Mouse (Mus musculus): ENCODE measurements around the gene Zfp13. TPM values are rescaled to one million over a fixed set of nuclear protein-coding genes. Genes with fewer than 3 reads are reported as not detected.
A peak's percentile ranks its signal among the peaks of the same experiment; 100 is the strongest.

The Zfp13 gene
- polyA plus RNA-seq (2015; fragmentation: Nextera tagmentation; extraction: Ambion mirVana): 26.2 and 28.5 TPM in 2 replicates

DNA sequence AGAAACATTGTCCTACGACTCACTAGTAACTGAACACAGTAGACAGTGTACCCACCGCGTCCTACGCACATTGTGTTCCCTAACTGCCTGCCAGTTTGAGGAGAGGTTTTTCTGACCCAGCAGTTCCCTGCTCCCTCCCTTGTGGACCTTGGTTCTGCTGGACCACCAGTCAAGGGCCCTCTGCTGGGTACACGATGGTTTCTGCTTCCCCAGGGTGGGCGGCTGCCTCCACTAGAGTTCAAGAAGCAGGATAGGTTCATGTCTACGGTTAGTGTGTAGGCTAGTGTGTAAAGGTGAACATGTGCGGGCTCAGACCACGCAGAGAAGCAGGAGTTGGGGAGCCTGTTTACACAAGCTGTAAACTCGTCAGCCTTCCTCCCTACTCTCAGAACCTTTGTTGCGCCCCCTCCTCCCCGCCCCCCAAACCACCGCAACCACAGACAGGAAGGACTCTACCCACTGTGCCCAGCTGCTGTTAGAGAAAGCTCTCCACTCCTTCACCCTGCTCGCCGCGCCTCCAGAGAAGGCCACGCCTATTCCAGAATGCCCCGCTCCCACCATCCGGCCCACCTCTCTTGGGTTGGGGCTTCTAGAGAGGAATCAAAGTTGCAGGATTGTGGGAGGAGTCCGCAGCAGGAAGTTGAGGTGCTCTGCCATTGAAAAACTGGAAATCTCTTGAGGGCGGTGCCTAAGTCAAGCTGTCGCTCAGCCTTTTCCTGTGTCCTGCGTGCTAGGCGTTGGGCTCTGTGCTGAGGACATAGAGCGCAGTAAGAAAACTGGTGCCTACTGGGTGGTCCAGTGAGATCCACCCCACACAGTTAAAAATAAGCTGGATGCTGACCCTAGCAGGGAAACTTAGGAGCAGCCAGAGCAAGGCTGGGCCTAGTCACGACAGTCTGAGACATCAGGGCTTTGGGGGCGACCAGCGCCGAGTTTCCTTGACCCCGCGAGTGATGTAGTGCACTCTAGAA lies at the start of gene Zfp13:
Gene Zfp13, minus strand, starts transcription at position 906 of the 971 bp plus-strand sequence.
- H3K4me2 ChIP-seq (ENCODE audit: low read length): peak within 1 kb of the TSS; percentile 77
- H3K27me3 ChIP-seq (replicated peaks; ENCODE audit: control insufficient read depth, insufficient read depth, low read length): no peaks in the 10 kb centered on the region
- H3K9me3 ChIP-seq (ENCODE audit: control insufficient read depth, low read length): no peaks in the 10 kb centered on the region
- 7% methylated on average over 31 of the region's 31 CpGs for WGBS
- no peaks in the 10 kb centered on the region for H3K36me3 ChIP-seq (ENCODE audit: control insufficient read depth, insufficient read depth)
- H3K9ac ChIP-seq (replicated peaks; ENCODE audit: low read depth, low read length): peak within 1 kb of the TSS; percentile 55
- H3K4me1 ChIP-seq (replicated peaks; ENCODE audit: control insufficient read depth, insufficient read depth, low read length): peaks cover 10% of the 10 kb centered on the region
- peak within 1 kb of the TSS; percentile 35; the same call in 1 of the 2 replicates for H3K27ac ChIP-seq (ENCODE audit: low read length)
- ATAC-seq: peak; percentile 95
- H3K4me3 ChIP-seq (replicated peaks; ENCODE audit: low read length): peak within 1 kb of the TSS; percentile 53

- ATAC-seq: no peak
- no peak overlapping the region for H3K27ac ChIP-seq (ENCODE audit: low read length)
- H3K4me2 ChIP-seq (ENCODE audit: low read length): no peak overlapping the region
- peaks cover 31% of the 10 kb centered on the region for H3K27me3 ChIP-seq (replicated peaks; ENCODE audit: control insufficient read depth, insufficient read depth, low read length)
- no peak overlapping the region for H3K9ac ChIP-seq (replicated peaks; ENCODE audit: low read depth, low read length)
- H3K36me3 ChIP-seq (ENCODE audit: control insufficient read depth, insufficient read depth): no peaks in the 10 kb centered on the region
- no peaks in the 10 kb centered on the region for H3K9me3 ChIP-seq (ENCODE audit: control insufficient read depth, low read length)
- H3K4me3 ChIP-seq (replicated peaks; ENCODE audit: low read length): no peak overlapping the region
- peaks cover 8% of the 10 kb centered on the region for H3K4me1 ChIP-seq (replicated peaks; ENCODE audit: control insufficient read depth, insufficient read depth, low read length)
- WGBS: 31% methylated on average over 10 of the region's 10 CpGs
These were observed 46.6 kb upstream of the Zfp13 start for GRCm38 (mm10) chr17:23645894-23646293.

GRCm38 (mm10) chr17:23644613-23645495 lies 45.6 kb upstream of the Zfp13 start, which contains the start of gene Mmp25:
TSS of gene Mmp25 (minus strand) at chr17:23645277.
- Histone ChIP-seq H3K27me3 (replicated peaks; ENCODE audit: control insufficient read depth, insufficient read depth, low read length) (peaks cover 31% of the 10 kb centered on the region), H3K36me3 (ENCODE audit: control insufficient read depth, insufficient read depth) (no peaks in the 10 kb centered on the region), H3K4me3 (replicated peaks; ENCODE audit: low read length) (peak within 1 kb of the TSS; percentile 41), H3K4me1 (replicated peaks; ENCODE audit: control insufficient read depth, insufficient read depth, low read length) (peaks cover 8% of the 10 kb centered on the region), H3K4me2 (ENCODE audit: low read length) (peak within 1 kb of the TSS; percentile 60), H3K27ac (ENCODE audit: low read length) (no peak within 1 kb of the TSS), H3K9me3 (ENCODE audit: control insufficient read depth, low read length) (no peaks in the 10 kb centered on the region), H3K9ac (replicated peaks; ENCODE audit: low read depth, low read length) (peak within 1 kb of the TSS; percentile 36; the same call in 1 of the 2 replicates)
- ATAC-seq: no peak
- WGBS: under 1% methylated on average over 58 of the region's 58 CpGs

DNA sequence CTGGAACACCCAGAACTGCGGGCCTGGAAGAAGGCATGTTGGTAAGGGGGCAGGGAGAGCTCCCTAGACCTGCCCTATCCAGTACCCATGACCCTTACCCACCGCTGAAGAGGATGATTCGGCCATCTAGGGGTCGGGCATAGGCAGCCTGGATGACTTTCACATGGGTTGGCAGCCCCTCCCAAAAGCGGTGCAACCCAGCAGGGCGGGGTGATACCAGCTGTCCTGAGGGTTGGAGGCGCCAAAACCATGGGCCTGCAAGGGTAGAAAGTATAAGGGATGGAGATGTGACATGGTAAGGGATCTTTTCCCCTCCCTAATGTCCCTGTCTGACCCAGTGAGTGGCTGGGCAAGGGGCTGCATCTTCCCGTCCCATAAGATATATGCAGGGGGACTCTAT lies 32.0 kb upstream of the Zfp13 start:
- no peak overlapping the region for H3K9ac ChIP-seq (replicated peaks; ENCODE audit: low read depth, low read length)
- no peaks in the 10 kb centered on the region for H3K9me3 ChIP-seq (ENCODE audit: control insufficient read depth, low read length)
- H3K36me3 ChIP-seq (ENCODE audit: control insufficient read depth, insufficient read depth): no peaks in the 10 kb centered on the region
- no peak overlapping the region for H3K27ac ChIP-seq (ENCODE audit: low read length)
- WGBS: 88% methylated on average over 8 of the region's 8 CpGs
- no peaks in the 10 kb centered on the region for H3K27me3 ChIP-seq (replicated peaks; ENCODE audit: control insufficient read depth, insufficient read depth, low read length)
- H3K4me1 ChIP-seq (replicated peaks; ENCODE audit: control insufficient read depth, insufficient read depth, low read length): peaks cover 5% of the 10 kb centered on the region; the same call in 1 of the 2 replicates
- H3K4me3 ChIP-seq (replicated peaks; ENCODE audit: low read length): no peak overlapping the region
- ATAC-seq: no peak
- no peak overlapping the region for H3K4me2 ChIP-seq (ENCODE audit: low read length)

GRCm38 (mm10) chr17:23630195-23631020 lies 31.1 kb upstream of the Zfp13 start:
- H3K9ac ChIP-seq (replicated peaks; ENCODE audit: low read depth, low read length): no peak overlapping the region; the same call in 1 of the 2 replicates
- peak overlapping the region; percentile 45 for H3K4me2 ChIP-seq (ENCODE audit: low read length)
- H3K4me3 ChIP-seq (replicated peaks; ENCODE audit: low read length): peak overlapping the region; percentile 4; the same call in 1 of the 2 replicates
- H3K36me3 ChIP-seq (ENCODE audit: control insufficient read depth, insufficient read depth): no peaks in the 10 kb centered on the region
- no peaks in the 10 kb centered on the region for H3K9me3 ChIP-seq (ENCODE audit: control insufficient read depth, low read length)
- peaks cover 5% of the 10 kb centered on the region; the same call in 1 of the 2 replicates for H3K4me1 ChIP-seq (replicated peaks; ENCODE audit: control insufficient read depth, insufficient read depth, low read length)
- H3K27me3 ChIP-seq (replicated peaks; ENCODE audit: control insufficient read depth, insufficient read depth, low read length): no peaks in the 10 kb centered on the region
- peak; percentile 84 for ATAC-seq
- H3K27ac ChIP-seq (ENCODE audit: low read length): no peak overlapping the region
- 14% methylated on average over 22 of the region's 22 CpGs for WGBS

GRCm38 (mm10) chr17:23627813-23628212 lies 28.5 kb upstream of the Zfp13 start:
- 36% methylated on average over 7 of the region's 7 CpGs for WGBS
- Histone ChIP-seq H3K36me3 (ENCODE audit: control insufficient read depth, insufficient read depth) (no peaks in the 10 kb centered on the region), H3K4me3 (replicated peaks; ENCODE audit: low read length) (no peak overlapping the region), H3K4me1 (replicated peaks; ENCODE audit: control insufficient read depth, insufficient read depth, low read length) (peaks cover 5% of the 10 kb centered on the region; the same call in 1 of the 2 replicates), H3K9me3 (ENCODE audit: control insufficient read depth, low read length) (no peaks in the 10 kb centered on the region), H3K4me2 (ENCODE audit: low read length) (no peak overlapping the region), H3K27ac (ENCODE audit: low read length) (no peak overlapping the region), H3K27me3 (replicated peaks; ENCODE audit: control insufficient read depth, insufficient read depth, low read length) (no peaks in the 10 kb centered on the region), H3K9ac (replicated peaks; ENCODE audit: low read depth, low read length) (no peak overlapping the region)
- ATAC-seq: no peak

GRCm38 (mm10) chr17:23620351-23620750 lies 21.1 kb upstream of the Zfp13 start:
- Histone ChIP-seq H3K4me1 (replicated peaks; ENCODE audit: control insufficient read depth, insufficient read depth, low read length) (no peaks in the 10 kb centered on the region), H3K27me3 (replicated peaks; ENCODE audit: control insufficient read depth, insufficient read depth, low read length) (peaks cover 6% of the 10 kb centered on the region; the same call in 1 of the 2 replicates), H3K9ac (replicated peaks; ENCODE audit: low read depth, low read length) (no peak overlapping the region), H3K9me3 (ENCODE audit: control insufficient read depth, low read length) (no peaks in the 10 kb centered on the region), H3K36me3 (ENCODE audit: control insufficient read depth, insufficient read depth) (no peaks in the 10 kb centered on the region), H3K27ac (ENCODE audit: low read length) (no peak overlapping the region), H3K4me3 (replicated peaks; ENCODE audit: low read length) (no peak overlapping the region), H3K4me2 (ENCODE audit: low read length) (no peak overlapping the region)
- 85% methylated on average over 7 of the region's 7 CpGs for WGBS
- no peak for ATAC-seq

- 69% methylated on average over 9 of the region's 9 CpGs for WGBS
- ATAC-seq: no peak
- H3K27me3 ChIP-seq (replicated peaks; ENCODE audit: control insufficient read depth, insufficient read depth, low read length): peaks cover 6% of the 10 kb centered on the region; the same call in 1 of the 2 replicates
- no peak overlapping the region for H3K4me2 ChIP-seq (ENCODE audit: low read length)
- no peak overlapping the region for H3K4me3 ChIP-seq (replicated peaks; ENCODE audit: low read length)
- no peaks in the 10 kb centered on the region for H3K9me3 ChIP-seq (ENCODE audit: control insufficient read depth, low read length)
- H3K36me3 ChIP-seq (ENCODE audit: control insufficient read depth, insufficient read depth): no peaks in the 10 kb centered on the region
- H3K9ac ChIP-seq (replicated peaks; ENCODE audit: low read depth, low read length): no peak overlapping the region
- H3K4me1 ChIP-seq (replicated peaks; ENCODE audit: control insufficient read depth, insufficient read depth, low read length): no peaks in the 10 kb centered on the region
- no peak overlapping the region for H3K27ac ChIP-seq (ENCODE audit: low read length)
These were observed 17.8 kb upstream of the Zfp13 start for GRCm38 (mm10) chr17:23617087-23617486.
